ENCODE assay signal across 19 mouse cellular contexts in genomic region chr5:105407661-105408060, GRCm38 (mm10).
"Had no signal": no experiment of that assay in that cellular context is flagged by ENCODE, and none has a peak within 500 bp of the region (broad histone marks: within the 10 kb centered on the region; RNA-seq: fewer than 3 reads in every experiment).

No protein-coding gene starts in this region.

- H3K4me3 ChIP-seq: liver, embryonic 13.5 days; liver, embryonic 15.5 days; lung, embryonic 15.5 days; megakaryocyte, embryonic 14.5 days; midbrain, embryonic 12.5 days; neural tube, embryonic 12.5 days; stomach, embryonic 15.5 days had no signal

- DNase-seq: liver, embryonic 13.5 days; liver, postnatal 0 days; lung, adult 2 months; lung, postnatal 14 days; lung, postnatal 36 days; midbrain, embryonic 14.5 days; right cerebral cortex, postnatal 14 days; thymus, adult 2 months; thymus, postnatal 4 days had no signal

- H3K27me3 ChIP-seq: liver, embryonic 13.5 days; liver, embryonic 15.5 days; lung, embryonic 15.5 days; megakaryocyte, embryonic 14.5 days; neural tube, embryonic 12.5 days; stomach, embryonic 15.5 days had no signal

- H3K36me3 ChIP-seq: liver, embryonic 13.5 days; liver, embryonic 15.5 days; lung, embryonic 15.5 days; midbrain, embryonic 12.5 days; neural tube, embryonic 12.5 days; stomach, embryonic 15.5 days had no signal

- H3K9me3 ChIP-seq: liver, embryonic 13.5 days; liver, embryonic 15.5 days; lung, embryonic 15.5 days; megakaryocyte, embryonic 14.5 days; midbrain, embryonic 12.5 days; neural tube, embryonic 12.5 days; stomach, embryonic 15.5 days had no signal

- H3K4me1 ChIP-seq: lung, embryonic 15.5 days; midbrain, embryonic 12.5 days; neural tube, embryonic 12.5 days; stomach, embryonic 15.5 days had no signal

- ATAC-seq: liver, postnatal 0 days; lung, postnatal 0 days had no signal

- H3K27ac ChIP-seq: liver, embryonic 15.5 days; lung, embryonic 15.5 days; macrophage; midbrain, embryonic 12.5 days; neural tube, embryonic 12.5 days; stomach, embryonic 15.5 days; stomach, postnatal 0 days had no signal

- H3K4me2 ChIP-seq: liver, embryonic 11.5 days; liver, embryonic 13.5 days; liver, embryonic 15.5 days; lung, embryonic 15.5 days; midbrain, embryonic 12.5 days; neural tube, embryonic 12.5 days; stomach, embryonic 15.5 days had no signal

- H3K9ac ChIP-seq: liver, embryonic 13.5 days; liver, embryonic 15.5 days; liver, postnatal 0 days; lung, embryonic 15.5 days; midbrain, embryonic 12.5 days; neural tube, embryonic 12.5 days; stomach, embryonic 15.5 days had no signal
